Mouse (Mus musculus) lung, adult 18-20 months (tissue): ENCODE results near the gene Arpc1a.

ENCODE experiments used
- DNase-seq, 2 experiments: peaks; one replicate each; pipeline ENCODE4 v3.0.0; 2022; ENCODE audit warnings: mixed read lengths in 2 of 2

The Arpc1a gene

GRCm38 (mm10) chr5:145147748-145148147, 64.1 kb downstream of the Arpc1a start:
- no peak for DNase-seq

GRCm38 (mm10) chr5:145149294-145149693, 65.7 kb downstream of the Arpc1a start:
- no peak for DNase-seq

GRCm38 (mm10) chr5:145152690-145153089, 69.1 kb downstream of the Arpc1a start:
- no peak for DNase-seq
